Mouse (Mus musculus): ENCODE measurements at regions not wholly inside any gene's neighbourhood (a gene's known extent, or its start where the extent isn't known, plus 50 kb on each side); places are given as distances from the start of the nearest gene placed in this dataset.

DNA sequence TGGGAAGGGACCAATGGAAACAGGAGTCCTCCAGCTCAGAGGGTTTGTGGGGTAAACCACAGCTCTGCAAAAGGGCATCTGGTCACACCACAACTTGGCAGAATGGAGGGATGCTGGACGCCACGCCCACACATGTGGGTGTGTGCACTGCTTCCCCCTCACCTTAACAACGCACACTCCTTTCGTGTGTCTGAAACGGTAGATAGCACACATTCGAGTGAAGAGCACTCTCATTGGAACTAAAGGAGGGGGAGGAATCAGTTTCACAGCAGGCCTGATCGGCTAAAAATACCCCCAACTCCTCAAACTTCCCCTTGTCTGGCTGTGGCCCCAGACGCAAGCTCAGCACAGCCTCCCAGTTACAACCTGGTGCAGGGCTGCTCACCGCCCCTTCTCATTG is 118.3 kb upstream of the Klf14 start:
- ATAC-seq (ENCODE audit: low read depth): no peak
- Histone ChIP-seq H3K9me3 (replicated peaks; ENCODE audit: control insufficient read depth, low read length) (no peaks in the 10 kb centered on the region), H3K36me3 (ENCODE audit: control insufficient read depth, insufficient read depth) (no peaks in the 10 kb centered on the region), H3K9ac (ENCODE audit: low read depth, low read length) (no peak overlapping the region), H3K27me3 (ENCODE audit: control insufficient read depth, insufficient read depth, low read depth, low read length) (no peaks in the 10 kb centered on the region), H3K4me3 (ENCODE audit: low read depth, low read length) (no peak overlapping the region), H3K27ac (ENCODE audit: low read length) (no peak overlapping the region), H3K4me2 (ENCODE audit: low read depth, low read length) (no peak overlapping the region), H3K4me1 (ENCODE audit: control insufficient read depth, low read depth, low read length) (peaks cover 2% of the 10 kb centered on the region; the same call in 1 of the 2 replicates)
- 29% methylated on average over 9 of the region's 9 CpGs for WGBS (ENCODE audit: insufficient replicate concordance)

GRCm38 (mm10) chr6:31077779-31078178 is 118.9 kb upstream of the Klf14 start:
- no peak for ATAC-seq (ENCODE audit: low read depth)
- H3K9me3 ChIP-seq (replicated peaks; ENCODE audit: control insufficient read depth, low read length): no peaks in the 10 kb centered on the region
- no peak overlapping the region for H3K4me2 ChIP-seq (ENCODE audit: low read depth, low read length)
- H3K27ac ChIP-seq (ENCODE audit: low read length): no peak overlapping the region
- peaks cover 2% of the 10 kb centered on the region; the same call in 1 of the 2 replicates for H3K4me1 ChIP-seq (ENCODE audit: control insufficient read depth, low read depth, low read length)
- H3K9ac ChIP-seq (ENCODE audit: low read depth, low read length): no peak overlapping the region
- WGBS (ENCODE audit: insufficient replicate concordance): 55% methylated on average over 9 of the region's 9 CpGs
- H3K27me3 ChIP-seq (ENCODE audit: control insufficient read depth, insufficient read depth, low read depth, low read length): no peaks in the 10 kb centered on the region
- no peaks in the 10 kb centered on the region for H3K36me3 ChIP-seq (ENCODE audit: control insufficient read depth, insufficient read depth)
- H3K4me3 ChIP-seq (ENCODE audit: low read depth, low read length): no peak overlapping the region

GRCm38 (mm10) chr6:31078413-31078812 is 119.5 kb upstream of the Klf14 start:
- no peak overlapping the region for H3K27ac ChIP-seq (ENCODE audit: low read length)
- 39% methylated on average over 6 of the region's 6 CpGs for whole genome bisulfite sequencing (ENCODE audit: insufficient replicate concordance)
- H3K4me2 ChIP-seq (ENCODE audit: low read depth, low read length): no peak overlapping the region
- H3K36me3 ChIP-seq (ENCODE audit: control insufficient read depth, insufficient read depth): no peaks in the 10 kb centered on the region
- no peaks in the 10 kb centered on the region for H3K27me3 ChIP-seq (ENCODE audit: control insufficient read depth, insufficient read depth, low read depth, low read length)
- ATAC-seq (ENCODE audit: low read depth): no peak
- H3K4me1 ChIP-seq (ENCODE audit: control insufficient read depth, low read depth, low read length): peaks cover 2% of the 10 kb centered on the region; the same call in 1 of the 2 replicates
- H3K4me3 ChIP-seq (ENCODE audit: low read depth, low read length): no peak overlapping the region
- H3K9me3 ChIP-seq (replicated peaks; ENCODE audit: control insufficient read depth, low read length): no peaks in the 10 kb centered on the region
- no peak overlapping the region for H3K9ac ChIP-seq (ENCODE audit: low read depth, low read length)

GRCm38 (mm10) chr6:31079586-31080259 is 120.8 kb upstream of the Klf14 start:
- no peak overlapping the region for H3K27ac ChIP-seq (ENCODE audit: low read length)
- H3K4me3 ChIP-seq (ENCODE audit: low read depth, low read length): no peak overlapping the region
- 41% methylated on average over 14 of the region's 14 CpGs for WGBS (ENCODE audit: insufficient replicate concordance)
- no peaks in the 10 kb centered on the region for H3K9me3 ChIP-seq (replicated peaks; ENCODE audit: control insufficient read depth, low read length)
- H3K36me3 ChIP-seq (ENCODE audit: control insufficient read depth, insufficient read depth): no peaks in the 10 kb centered on the region
- H3K9ac ChIP-seq (ENCODE audit: low read depth, low read length): no peak overlapping the region
- ATAC-seq (ENCODE audit: low read depth): no peak
- H3K27me3 ChIP-seq (ENCODE audit: control insufficient read depth, insufficient read depth, low read depth, low read length): no peaks in the 10 kb centered on the region
- peaks cover 2% of the 10 kb centered on the region; the same call in 1 of the 2 replicates for H3K4me1 ChIP-seq (ENCODE audit: control insufficient read depth, low read depth, low read length)
- no peak overlapping the region for H3K4me2 ChIP-seq (ENCODE audit: low read depth, low read length)

DNA sequence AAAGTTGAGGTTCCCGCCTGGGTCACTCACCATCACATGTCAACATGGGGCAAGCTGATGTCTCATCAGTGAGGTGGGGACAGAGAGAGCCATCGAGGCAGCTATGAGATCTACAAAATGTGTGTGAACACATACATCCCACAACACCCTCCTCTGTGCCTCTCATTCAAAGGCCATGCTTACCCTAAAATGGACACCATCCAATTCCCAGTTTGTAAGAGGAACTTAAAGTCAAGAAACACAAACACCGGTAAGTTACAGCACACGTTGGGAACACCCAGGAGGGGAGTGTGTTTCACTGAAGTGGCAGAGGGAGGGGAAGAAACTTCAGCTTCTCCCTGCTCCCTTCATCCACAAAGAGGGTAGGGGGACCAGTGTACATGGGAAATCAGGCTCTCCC is 121.4 kb upstream of the Klf14 start:
- H3K36me3 ChIP-seq (ENCODE audit: control insufficient read depth, insufficient read depth): no peaks in the 10 kb centered on the region
- no peak overlapping the region for H3K4me3 ChIP-seq (ENCODE audit: low read depth, low read length)
- H3K27me3 ChIP-seq (ENCODE audit: control insufficient read depth, insufficient read depth, low read depth, low read length): no peaks in the 10 kb centered on the region
- H3K9me3 ChIP-seq (replicated peaks; ENCODE audit: control insufficient read depth, low read length): no peaks in the 10 kb centered on the region
- 65% methylated on average over 4 of the region's 4 CpGs for WGBS (ENCODE audit: insufficient replicate concordance)
- no peak for ATAC-seq (ENCODE audit: low read depth)
- no peak overlapping the region for H3K9ac ChIP-seq (ENCODE audit: low read depth, low read length)
- H3K4me2 ChIP-seq (ENCODE audit: low read depth, low read length): no peak overlapping the region
- no peak overlapping the region for H3K27ac ChIP-seq (ENCODE audit: low read length)
- peaks cover 2% of the 10 kb centered on the region; the same call in 1 of the 2 replicates for H3K4me1 ChIP-seq (ENCODE audit: control insufficient read depth, low read depth, low read length)

GRCm38 (mm10) chr6:31080691-31081090 is 121.8 kb upstream of the Klf14 start:
- WGBS (ENCODE audit: insufficient replicate concordance): 75% methylated on average over 9 of the region's 9 CpGs
- H3K9me3 ChIP-seq (replicated peaks; ENCODE audit: control insufficient read depth, low read length): no peaks in the 10 kb centered on the region
- H3K4me3 ChIP-seq (ENCODE audit: low read depth, low read length): no peak overlapping the region
- no peak overlapping the region for H3K9ac ChIP-seq (ENCODE audit: low read depth, low read length)
- H3K36me3 ChIP-seq (ENCODE audit: control insufficient read depth, insufficient read depth): no peaks in the 10 kb centered on the region
- no peaks in the 10 kb centered on the region for H3K27me3 ChIP-seq (ENCODE audit: control insufficient read depth, insufficient read depth, low read depth, low read length)
- ATAC-seq (ENCODE audit: low read depth): no peak
- H3K4me1 ChIP-seq (ENCODE audit: control insufficient read depth, low read depth, low read length): peaks cover 2% of the 10 kb centered on the region; the same call in 1 of the 2 replicates
- H3K27ac ChIP-seq (ENCODE audit: low read length): no peak overlapping the region
- no peak overlapping the region for H3K4me2 ChIP-seq (ENCODE audit: low read depth, low read length)

DNA sequence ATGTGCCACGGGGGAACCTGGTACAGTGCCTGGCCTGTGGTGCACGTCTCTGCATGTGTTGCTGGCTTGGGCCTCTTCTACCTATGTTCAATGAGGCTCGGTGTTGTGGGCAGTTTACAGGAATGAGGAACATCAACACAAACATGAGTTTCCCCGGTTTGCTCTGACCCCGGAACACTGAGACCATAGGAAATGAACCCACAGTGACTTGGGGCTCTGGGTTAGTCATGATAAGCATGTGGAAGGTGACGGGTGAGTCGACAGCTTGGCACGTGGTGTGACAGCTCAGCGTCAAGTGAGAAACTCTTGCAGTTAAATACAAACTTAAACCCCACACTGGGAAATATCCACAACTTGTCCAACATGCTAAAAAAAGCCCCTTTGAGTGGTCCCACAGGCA is 122.4 kb upstream of the Klf14 start:
- Histone ChIP-seq H3K4me2 (ENCODE audit: low read depth, low read length) (no peak overlapping the region), H3K27me3 (ENCODE audit: control insufficient read depth, insufficient read depth, low read depth, low read length) (no peaks in the 10 kb centered on the region), H3K36me3 (ENCODE audit: control insufficient read depth, insufficient read depth) (no peaks in the 10 kb centered on the region), H3K9me3 (replicated peaks; ENCODE audit: control insufficient read depth, low read length) (no peaks in the 10 kb centered on the region), H3K4me3 (ENCODE audit: low read depth, low read length) (no peak overlapping the region), H3K27ac (ENCODE audit: low read length) (no peak overlapping the region), H3K9ac (ENCODE audit: low read depth, low read length) (no peak overlapping the region), H3K4me1 (ENCODE audit: control insufficient read depth, low read depth, low read length) (peaks cover 2% of the 10 kb centered on the region; the same call in 1 of the 2 replicates)
- no peak for ATAC-seq (ENCODE audit: low read depth)
- 24% methylated on average over 9 of the region's 9 CpGs for WGBS (ENCODE audit: insufficient replicate concordance)

- no peaks in the 10 kb centered on the region for H3K36me3 ChIP-seq (ENCODE audit: control insufficient read depth, insufficient read depth)
- no peak overlapping the region for H3K4me3 ChIP-seq (ENCODE audit: low read depth, low read length)
- no peaks in the 10 kb centered on the region for H3K9me3 ChIP-seq (replicated peaks; ENCODE audit: control insufficient read depth, low read length)
- no peak overlapping the region for H3K27ac ChIP-seq (ENCODE audit: low read length)
- no peaks in the 10 kb centered on the region for H3K27me3 ChIP-seq (ENCODE audit: control insufficient read depth, insufficient read depth, low read depth, low read length)
- ATAC-seq (ENCODE audit: low read depth): no peak
- H3K4me2 ChIP-seq (ENCODE audit: low read depth, low read length): no peak overlapping the region
- H3K9ac ChIP-seq (ENCODE audit: low read depth, low read length): no peak overlapping the region
- H3K4me1 ChIP-seq (ENCODE audit: control insufficient read depth, low read depth, low read length): peaks cover 2% of the 10 kb centered on the region; the same call in 1 of the 2 replicates
- 66% methylated on average over 7 of the region's 7 CpGs for WGBS (ENCODE audit: insufficient replicate concordance)
Observed at GRCm38 (mm10) chr6:31081988-31082387, 123.1 kb upstream of the Klf14 start.

GRCm38 (mm10) chr6:31082613-31083470 is 124.0 kb upstream of the Klf14 start:
- no peaks in the 10 kb centered on the region for H3K9me3 ChIP-seq (replicated peaks; ENCODE audit: control insufficient read depth, low read length)
- H3K36me3 ChIP-seq (ENCODE audit: control insufficient read depth, insufficient read depth): no peaks in the 10 kb centered on the region
- H3K27me3 ChIP-seq (ENCODE audit: control insufficient read depth, insufficient read depth, low read depth, low read length): no peaks in the 10 kb centered on the region
- H3K4me1 ChIP-seq (ENCODE audit: control insufficient read depth, low read depth, low read length): peaks cover 2% of the 10 kb centered on the region; the same call in 1 of the 2 replicates
- no peak for ATAC-seq (ENCODE audit: low read depth)
- no peak overlapping the region for H3K9ac ChIP-seq (ENCODE audit: low read depth, low read length)
- 78% methylated on average over 10 of the region's 10 CpGs for WGBS (ENCODE audit: insufficient replicate concordance)
- no peak overlapping the region for H3K4me3 ChIP-seq (ENCODE audit: low read depth, low read length)
- no peak overlapping the region for H3K27ac ChIP-seq (ENCODE audit: low read length)
- no peak overlapping the region for H3K4me2 ChIP-seq (ENCODE audit: low read depth, low read length)

Data from liver, embryonic 16.5 days (tissue).